Mouse (Mus musculus): ENCODE results near the gene Cdkal1. TPM values are rescaled to one million over a fixed set of nuclear protein-coding genes. Genes with fewer than 3 reads are reported as not detected.

The Cdkal1 gene
- polyA plus RNA-seq, 1 experiment: 0.55 TPM

GRCm38 (mm10) chr13:29351023-29351684 is 504.3 kb downstream of the Cdkal1 start:
- Histone ChIP-seq H3K4me3 (ENCODE audit: low read depth, low read length) (no peak overlapping the region), H3K4me1 (ENCODE audit: control insufficient read depth, insufficient read depth, insufficient read length, low read length) (no peaks in the 10 kb centered on the region), H3K36me3 (ENCODE audit: control insufficient read depth, insufficient read depth, low read length) (peaks cover 5% of the 10 kb centered on the region; the same call in 1 of the 2 replicates), H3K27ac (ENCODE audit: insufficient read depth, low read depth, low read length) (no peak overlapping the region), H3K27me3 (ENCODE audit: control insufficient read depth, insufficient read depth, low read length) (no peaks in the 10 kb centered on the region)
- WGBS: 73% methylated on average over 9 of the region's 9 CpGs
- no peak for TF ChIP-seq POLR2A (IDR thresholded peaks at IDR 0.05; ENCODE audit: low read depth, low read length)
- no peak for TF ChIP-seq CTCF (IDR thresholded peaks at IDR 0.05; ENCODE audit: extremely low read depth, insufficient read length, insufficient replicate concordance, low read depth, low read length)

GRCm38 (mm10) chr13:29350004-29350403 is 505.5 kb downstream of the Cdkal1 start:
- H3K36me3 ChIP-seq (ENCODE audit: control insufficient read depth, insufficient read depth, low read length): peaks cover 5% of the 10 kb centered on the region; the same call in 1 of the 2 replicates
- 74% methylated on average over 4 of the region's 4 CpGs for WGBS
- H3K4me1 ChIP-seq (ENCODE audit: control insufficient read depth, insufficient read depth, insufficient read length, low read length): no peaks in the 10 kb centered on the region
- no peak overlapping the region for H3K27ac ChIP-seq (ENCODE audit: insufficient read depth, low read depth, low read length)
- H3K27me3 ChIP-seq (ENCODE audit: control insufficient read depth, insufficient read depth, low read length): no peaks in the 10 kb centered on the region
- TF ChIP-seq POLR2A (IDR thresholded peaks at IDR 0.05; ENCODE audit: low read depth, low read length) (no peak), CTCF (IDR thresholded peaks at IDR 0.05; ENCODE audit: extremely low read depth, insufficient read length, insufficient replicate concordance, low read depth, low read length) (no peak)
- H3K4me3 ChIP-seq (ENCODE audit: low read depth, low read length): no peak overlapping the region

- no peak for TF ChIP-seq POLR2A (IDR thresholded peaks at IDR 0.05; ENCODE audit: low read depth, low read length)
- no peak for TF ChIP-seq CTCF (IDR thresholded peaks at IDR 0.05; ENCODE audit: extremely low read depth, insufficient read length, insufficient replicate concordance, low read depth, low read length)
- no peaks in the 10 kb centered on the region for H3K27me3 ChIP-seq (ENCODE audit: control insufficient read depth, insufficient read depth, low read length)
- no peaks in the 10 kb centered on the region for H3K4me1 ChIP-seq (ENCODE audit: control insufficient read depth, insufficient read depth, insufficient read length, low read length)
- H3K4me3 ChIP-seq (ENCODE audit: low read depth, low read length): no peak overlapping the region
- H3K36me3 ChIP-seq (ENCODE audit: control insufficient read depth, insufficient read depth, low read length): peaks cover 5% of the 10 kb centered on the region; the same call in 1 of the 2 replicates
- H3K27ac ChIP-seq (ENCODE audit: insufficient read depth, low read depth, low read length): no peak overlapping the region
- 94% methylated on average over 7 of the region's 7 CpGs for WGBS
These were observed 506.0 kb downstream of the Cdkal1 start for GRCm38 (mm10) chr13:29349386-29349961.

GRCm38 (mm10) chr13:29348331-29348730 is 507.1 kb downstream of the Cdkal1 start:
- TF ChIP-seq POLR2A (IDR thresholded peaks at IDR 0.05; ENCODE audit: low read depth, low read length) (no peak), CTCF (IDR thresholded peaks at IDR 0.05; ENCODE audit: extremely low read depth, insufficient read length, insufficient replicate concordance, low read depth, low read length) (no peak)
- Histone ChIP-seq H3K36me3 (ENCODE audit: control insufficient read depth, insufficient read depth, low read length) (peaks cover 3% of the 10 kb centered on the region; the same call in 1 of the 2 replicates), H3K27me3 (ENCODE audit: control insufficient read depth, insufficient read depth, low read length) (no peaks in the 10 kb centered on the region), H3K4me3 (ENCODE audit: low read depth, low read length) (no peak overlapping the region), H3K27ac (ENCODE audit: insufficient read depth, low read depth, low read length) (no peak overlapping the region), H3K4me1 (ENCODE audit: control insufficient read depth, insufficient read depth, insufficient read length, low read length) (no peaks in the 10 kb centered on the region)
- WGBS: over 99% methylated on average over 3 of the region's 3 CpGs

GRCm38 (mm10) chr13:29332640-29333412 is 522.6 kb downstream of the Cdkal1 start:
- no peak overlapping the region for H3K4me3 ChIP-seq (ENCODE audit: low read depth, low read length)
- WGBS: 78% methylated on average over 6 of the region's 6 CpGs

GRCm38 (mm10) chr13:29325946-29326345 is 529.5 kb downstream of the Cdkal1 start:
- H3K4me3 ChIP-seq (ENCODE audit: low read depth, low read length): no peak overlapping the region
- no peaks in the 10 kb centered on the region for H3K27me3 ChIP-seq (ENCODE audit: control insufficient read depth, insufficient read depth, low read length)
- no peak overlapping the region for H3K27ac ChIP-seq (ENCODE audit: insufficient read depth, low read depth, low read length)
- TF ChIP-seq POLR2A (IDR thresholded peaks at IDR 0.05; ENCODE audit: low read depth, low read length) (no peak), CTCF (IDR thresholded peaks at IDR 0.05; ENCODE audit: extremely low read depth, insufficient read length, insufficient replicate concordance, low read depth, low read length) (no peak)
- no peaks in the 10 kb centered on the region for H3K4me1 ChIP-seq (ENCODE audit: control insufficient read depth, insufficient read depth, insufficient read length, low read length)
- 88% methylated on average over 4 of the region's 4 CpGs for WGBS
- H3K36me3 ChIP-seq (ENCODE audit: control insufficient read depth, insufficient read depth, low read length): no peaks in the 10 kb centered on the region; the same call in 1 of the 2 replicates

More at GRCm38 (mm10) chr13:29332640-29333412, 522.6 kb downstream of the Cdkal1 start:
- TF ChIP-seq CTCF (IDR thresholded peaks at IDR 0.05; ENCODE audit: extremely low read depth, insufficient read length, insufficient replicate concordance, low read depth, low read length): no peak
- TF ChIP-seq POLR2A (IDR thresholded peaks at IDR 0.05; ENCODE audit: low read depth, low read length): no peak
- H3K27ac ChIP-seq (ENCODE audit: insufficient read depth, low read depth, low read length): no peak overlapping the region
- no peaks in the 10 kb centered on the region for H3K36me3 ChIP-seq (ENCODE audit: control insufficient read depth, insufficient read depth, low read length)
- no peaks in the 10 kb centered on the region for H3K27me3 ChIP-seq (ENCODE audit: control insufficient read depth, insufficient read depth, low read length)
- no peaks in the 10 kb centered on the region for H3K4me1 ChIP-seq (ENCODE audit: control insufficient read depth, insufficient read depth, insufficient read length, low read length)

GRCm38 (mm10) chr13:29320421-29320820 is 535.1 kb downstream of the Cdkal1 start:
- H3K4me3 ChIP-seq (ENCODE audit: low read depth, low read length): no peak overlapping the region
- H3K27me3 ChIP-seq (ENCODE audit: control insufficient read depth, insufficient read depth, low read length): no peaks in the 10 kb centered on the region
- TF ChIP-seq POLR2A (IDR thresholded peaks at IDR 0.05; ENCODE audit: low read depth, low read length) (no peak), CTCF (IDR thresholded peaks at IDR 0.05; ENCODE audit: extremely low read depth, insufficient read length, insufficient replicate concordance, low read depth, low read length) (no peak)
- H3K4me1 ChIP-seq (ENCODE audit: control insufficient read depth, insufficient read depth, insufficient read length, low read length): no peaks in the 10 kb centered on the region
- WGBS: 64% methylated on average over 2 of the region's 2 CpGs
- no peak overlapping the region for H3K27ac ChIP-seq (ENCODE audit: insufficient read depth, low read depth, low read length)
- H3K36me3 ChIP-seq (ENCODE audit: control insufficient read depth, insufficient read depth, low read length): no peaks in the 10 kb centered on the region; the same call in 1 of the 2 replicates

All from small intestine, adult 2 months (tissue).